Mouse (Mus musculus): ENCODE results near the gene Siglecg. TPM values are rescaled to one million over a fixed set of nuclear protein-coding genes. Genes with fewer than 3 reads are reported as not detected.

Gene Siglecg
- total RNA-seq (2023): 26.6 TPM

GRCm38 (mm10) chr7:43408131-43408553 is at the start of gene Siglecg:
Gene Siglecg (plus strand): TSS chr7:43408204.

GRCm38 (mm10) chr7:43427406-43427805 is 19.4 kb downstream of the Siglecg start, which contains the start of gene Lim2:
Gene Lim2 (plus strand): TSS chr7:43427670.

DNA sequence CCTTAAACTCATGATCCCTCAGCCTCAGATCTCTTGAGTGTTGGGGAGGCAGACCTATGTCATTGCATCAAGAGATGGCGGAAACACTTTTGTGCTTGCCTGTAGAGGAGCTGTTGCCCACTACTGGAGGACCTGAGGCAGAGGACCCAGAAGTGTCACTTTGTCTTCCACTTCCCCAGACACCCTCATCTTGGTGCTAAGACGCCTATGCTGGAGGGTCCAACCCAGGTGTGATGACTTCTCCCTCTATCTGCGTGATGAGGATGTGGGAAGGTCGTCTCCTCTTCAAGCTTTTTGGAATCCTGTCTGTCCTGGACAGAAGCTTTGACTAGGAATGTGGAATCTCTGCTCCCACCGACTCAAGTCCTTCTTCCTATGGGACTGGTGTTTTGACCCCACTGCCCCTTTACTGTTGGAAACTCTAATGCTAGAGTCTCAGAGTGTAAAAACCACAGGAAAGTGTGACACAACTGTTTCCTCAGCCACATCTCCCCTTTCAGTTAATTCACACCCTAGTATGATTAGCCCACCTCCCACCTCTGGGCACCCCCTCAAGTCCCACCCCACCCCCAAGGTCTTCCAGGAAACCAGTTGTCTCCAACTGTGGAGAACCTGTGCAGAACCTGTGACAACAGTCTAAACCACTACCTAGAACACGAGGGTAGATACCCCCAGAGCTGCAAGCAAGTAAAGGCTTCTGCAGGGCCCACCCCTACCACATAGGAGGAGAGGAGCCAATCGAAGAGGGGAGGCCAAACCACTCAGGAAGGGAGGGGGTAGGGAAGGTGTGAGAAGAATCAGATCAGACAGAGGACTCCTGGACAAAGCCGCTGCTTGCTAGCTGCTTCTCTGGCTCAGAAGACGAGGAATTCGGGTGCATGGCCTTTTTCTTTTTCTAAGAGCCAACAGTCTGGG is 28.6 kb downstream of the Siglecg start, which contains the start of gene Nkg7:
Nkg7 (plus strand) TSS at position 733 of the 915 bp plus-strand sequence.

DNA sequence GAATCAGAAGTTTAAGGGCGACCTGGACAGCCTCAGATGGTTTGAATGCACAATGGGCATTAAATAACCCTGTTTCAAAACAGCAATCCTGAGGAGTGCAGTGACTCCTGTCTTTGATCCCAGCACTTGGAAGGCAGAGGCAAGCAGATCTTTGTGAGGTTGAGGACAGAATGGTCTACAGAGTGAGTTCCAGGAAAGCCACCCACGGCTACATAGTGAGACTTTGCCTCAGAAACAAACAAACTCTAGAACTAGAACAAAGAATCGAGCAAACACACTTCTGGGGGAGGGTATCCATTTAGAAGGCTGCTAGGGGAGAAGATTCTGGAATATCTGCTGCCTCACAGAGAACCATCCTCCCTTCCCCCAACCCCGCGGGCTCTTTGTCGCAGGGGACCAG is 32.5 kb downstream of the Siglecg start, which contains the start of gene Cldnd2:
Cldnd2 (plus strand) TSS at position 301 of the 400 bp plus-strand sequence.

GRCm38 (mm10) chr7:43443917-43444293 is 35.9 kb downstream of the Siglecg start, which contains the start of the genes Etfb and Gm45233:
Gene Etfb (plus strand): TSS chr7:43444083.
Gene Gm45233 (plus strand): TSS chr7:43444128.

GRCm38 (mm10) chr7:43462851-43463250 is 54.8 kb downstream of the Siglecg start, which contains the start of gene Vsig10l:
Gene Vsig10l (plus strand): TSS chr7:43463151.

Other genes starting within 250 kb of the Siglecg start
- 27.3 TPM for gene Zfp715, start 94.9 kb upstream of the Siglecg start, total RNA-seq (2023)
- gene Siglecf, start 56.9 kb upstream of the Siglecg start, total RNA-seq (2023): 0.73 TPM
- not detected for gene Lim2, start 19.5 kb downstream of the Siglecg start, total RNA-seq (2023)
- 14.9 TPM for gene Nkg7, start 28.9 kb downstream of the Siglecg start, total RNA-seq (2023)
- gene Cldnd2, start 32.6 kb downstream of the Siglecg start, total RNA-seq (2023): not detected
- gene Etfb, start 35.9 kb downstream of the Siglecg start, total RNA-seq (2023): 29.9 TPM
- not detected for gene Gm45233, start 35.9 kb downstream of the Siglecg start, total RNA-seq (2023)
- 1.3 TPM for gene Vsig10l, start 54.9 kb downstream of the Siglecg start, total RNA-seq (2023)
- gene Iglon5, start 81.9 kb downstream of the Siglecg start, total RNA-seq (2023): not detected
- not detected for gene 4931406B18Rik, start 97.7 kb downstream of the Siglecg start, total RNA-seq (2023)
- 1.7 TPM for gene Cd33, start 136.2 kb downstream of the Siglecg start, total RNA-seq (2023)
- gene Zfp658, start 154.1 kb downstream of the Siglecg start, total RNA-seq (2023): 4.1 TPM
- 12.8 TPM for gene Zfp719, start 171.4 kb downstream of the Siglecg start, total RNA-seq (2023)
- gene Zfp819, start 199.0 kb downstream of the Siglecg start, total RNA-seq (2023): not detected
- gene Ceacam18, start 226.5 kb downstream of the Siglecg start, total RNA-seq (2023): not detected

Measured in CD4-positive naive resting alpha-beta T cell, adult 76 days (primary cell).